Comparison of ENCODE assay signal across 8 mouse cellular contexts in the genomic region with DNA sequence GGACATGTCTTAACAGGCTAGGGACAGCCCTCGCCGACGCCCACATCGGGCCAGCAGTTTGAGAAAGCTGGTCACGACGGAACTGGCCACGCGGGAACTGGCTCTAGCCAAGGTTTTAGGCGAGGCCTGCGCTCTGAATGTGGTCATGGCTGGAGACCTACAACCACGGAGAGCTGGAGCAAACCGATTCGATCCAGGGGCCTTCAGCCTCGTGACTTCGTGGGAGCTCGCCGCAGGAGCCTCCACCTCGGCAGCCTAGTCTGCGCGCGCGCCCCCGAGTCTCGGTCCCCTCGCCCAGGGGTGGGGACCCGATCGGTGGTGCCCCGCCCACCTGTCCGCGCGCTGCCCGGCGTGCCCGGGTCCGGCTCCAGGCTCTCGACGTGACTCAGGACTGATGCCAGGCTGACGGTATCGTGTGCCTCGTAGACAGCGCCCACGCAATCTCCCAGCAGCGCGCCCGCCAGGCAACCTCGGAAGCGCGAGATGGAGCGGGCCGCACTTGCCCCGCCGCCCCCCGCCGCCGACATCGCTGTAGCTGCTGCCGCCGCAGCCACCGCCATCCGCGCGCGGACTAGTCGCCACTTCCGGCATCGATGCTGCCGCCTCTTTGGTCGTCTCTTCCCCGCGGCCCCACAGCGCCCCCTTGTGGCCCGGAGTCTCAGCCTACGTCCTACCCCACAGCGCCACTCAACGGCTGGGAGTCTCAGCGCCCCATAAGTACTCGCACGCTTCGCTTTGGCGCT. TPM values are rescaled to one million over a fixed set of nuclear protein-coding genes. Genes with fewer than 3 reads are reported as not detected.
DNase-seq lines count a peak whose midpoint lies in the region; ATAC-seq and TF ChIP-seq lines count a peak whose summit lies in the region.

A gene (minus strand): TSS at position 593 of the 743 bp plus-strand sequence.

- H3K9me3 ChIP-seq in erythroblast, embryonic 14.5 days (ENCODE audit: control insufficient read depth, low read length), result peaks cover 5% of the 10 kb centered on the region; the same call in 1 of the 2 replicates
- no peaks in the 10 kb centered on the region for H3K9me3 ChIP-seq in heart, embryonic 12.5 days (replicated peaks)
- H3K9me3 ChIP-seq in kidney, postnatal 0 days (replicated peaks; ENCODE audit: low read length), result no peaks in the 10 kb centered on the region
- no peaks in the 10 kb centered on the region for H3K9me3 ChIP-seq in liver, embryonic 11.5 days (ENCODE audit: control insufficient read depth, low read length)
- H3K9me3 ChIP-seq in stomach, embryonic 14.5 days (ENCODE audit: control insufficient read depth, low read depth, low read length), result no peaks in the 10 kb centered on the region

- H3K27ac ChIP-seq in heart, embryonic 12.5 days (ENCODE audit: poor library complexity, severe bottlenecking), result peak within 1 kb of the TSS; percentile 72
- H3K27ac ChIP-seq in kidney, postnatal 0 days, result peak within 1 kb of the TSS; percentile 77
- H3K27ac ChIP-seq in liver, embryonic 11.5 days (ENCODE audit: low read depth, low read length), result peak within 1 kb of the TSS; percentile 79
- peak within 1 kb of the TSS; percentile 59; the same call in 1 of the 2 replicates for H3K27ac ChIP-seq in stomach, embryonic 14.5 days (ENCODE audit: low read length)

- under 1% methylated on average over 79 of the region's 80 CpGs for WGBS in heart, embryonic 12.5 days
- under 1% methylated on average over 78 of the region's 80 CpGs for WGBS in kidney, postnatal 0 days
- 0% methylated on average over 80 of the region's 80 CpGs for WGBS in liver, embryonic 11.5 days
- under 1% methylated on average over 77 of the region's 80 CpGs for WGBS in stomach, embryonic 14.5 days

- peak; percentile 99 for DNase-seq in brain, embryonic 14.5 days (ENCODE audit: low read depth)
- peak; percentile 97 for DNase-seq in kidney, postnatal 0 days (ENCODE audit: low spot score)
- DNase-seq in liver, embryonic 11.5 days (ENCODE audit: low spot score), result peak; percentile 100
- DNase-seq in naive thymus-derived CD4-positive, alpha-beta T cell, adult 2 months (ENCODE audit: low read depth), result peak; percentile 99

- peak within 1 kb of the TSS; percentile 86 for H3K9ac ChIP-seq in heart, embryonic 12.5 days
- H3K9ac ChIP-seq in kidney, postnatal 0 days (ENCODE audit: low read depth, low read length), result peak within 1 kb of the TSS; percentile 79
- H3K9ac ChIP-seq in liver, embryonic 11.5 days (ENCODE audit: low read depth, low read length), result peak within 1 kb of the TSS; percentile 86
- peak within 1 kb of the TSS; percentile 75 for H3K9ac ChIP-seq in stomach, embryonic 14.5 days (replicated peaks; ENCODE audit: low read depth, low read length)

- peaks cover 38% of the 10 kb centered on the region for H3K4me1 ChIP-seq in erythroblast, embryonic 14.5 days (ENCODE audit: control insufficient read depth)
- peaks cover 31% of the 10 kb centered on the region for H3K4me1 ChIP-seq in heart, embryonic 12.5 days (replicated peaks)
- peaks cover 13% of the 10 kb centered on the region; the same call in 1 of the 2 replicates for H3K4me1 ChIP-seq in kidney, postnatal 0 days (replicated peaks; ENCODE audit: insufficient read depth, low read length)
- peaks cover 10% of the 10 kb centered on the region for H3K4me1 ChIP-seq in liver, embryonic 11.5 days (replicated peaks; ENCODE audit: control insufficient read depth, insufficient read depth, low read length)
- H3K4me1 ChIP-seq in stomach, embryonic 14.5 days (ENCODE audit: control insufficient read depth, insufficient read depth, low read length), result peaks cover 16% of the 10 kb centered on the region; the same call in 1 of the 2 replicates

- peak; percentile 95 for TF ChIP-seq POLR2A in brain, embryonic 14.5 days (IDR thresholded peaks at IDR 0.05; ENCODE audit: borderline replicate concordance, extremely low read depth, insufficient read depth, insufficient read length, poor library complexity, severe bottlenecking)

- peaks cover 18% of the 10 kb centered on the region for H3K36me3 ChIP-seq in C2C12 (ENCODE audit: control insufficient read depth, insufficient read depth)
- peaks cover 36% of the 10 kb centered on the region for H3K36me3 ChIP-seq in erythroblast, embryonic 14.5 days (ENCODE audit: control insufficient read depth)
- H3K36me3 ChIP-seq in heart, embryonic 12.5 days, result peaks cover 27% of the 10 kb centered on the region
- peaks cover 19% of the 10 kb centered on the region for H3K36me3 ChIP-seq in kidney, postnatal 0 days (ENCODE audit: insufficient read depth, low read length)
- H3K36me3 ChIP-seq in liver, embryonic 11.5 days (ENCODE audit: control insufficient read depth, insufficient read depth, low read length), result peaks cover 20% of the 10 kb centered on the region
- peaks cover 24% of the 10 kb centered on the region for H3K36me3 ChIP-seq in stomach, embryonic 14.5 days (ENCODE audit: control insufficient read depth, insufficient read depth, low read length)

- H3K4me2 ChIP-seq in heart, embryonic 12.5 days, result peak within 1 kb of the TSS; percentile 96
- peak within 1 kb of the TSS; percentile 84 for H3K4me2 ChIP-seq in kidney, postnatal 0 days (ENCODE audit: low read length)
- H3K4me2 ChIP-seq in liver, embryonic 11.5 days, result peak within 1 kb of the TSS; percentile 66
- peak within 1 kb of the TSS; percentile 84 for H3K4me2 ChIP-seq in stomach, embryonic 14.5 days (replicated peaks; ENCODE audit: low read depth, low read length)

- peak within 1 kb of the TSS; percentile 92 for H3ac ChIP-seq in C2C12 (ENCODE audit: control insufficient read depth, insufficient read length, low read depth)

- peak; percentile 100 for TF ChIP-seq CTCF in C2C12 (IDR thresholded peaks at IDR 0.05; ENCODE audit: control insufficient read depth, insufficient read depth, insufficient read length)
- TF ChIP-seq CTCF in brain, embryonic 14.5 days (IDR thresholded peaks at IDR 0.05; ENCODE audit: borderline replicate concordance, extremely low read depth, insufficient read depth, insufficient read length), result peak; percentile 100
- TF ChIP-seq CTCF in kidney, postnatal 0 days (IDR thresholded peaks at IDR 0.05; ENCODE audit: low read depth), result peak; percentile 100

- peak within 1 kb of the TSS; percentile 59 for H3K4me3 ChIP-seq in C2C12 (ENCODE audit: insufficient read depth, poor library complexity, severe bottlenecking)
- peak within 1 kb of the TSS; percentile 82 for H3K4me3 ChIP-seq in erythroblast, embryonic 14.5 days (replicated peaks)
- H3K4me3 ChIP-seq in heart, embryonic 12.5 days, result peak within 1 kb of the TSS; percentile 82
- peak within 1 kb of the TSS; percentile 85 for H3K4me3 ChIP-seq in kidney, postnatal 0 days (replicated peaks; ENCODE audit: low read depth, low read length)
- peak within 1 kb of the TSS; percentile 86 for H3K4me3 ChIP-seq in liver, embryonic 11.5 days (ENCODE audit: low read depth, low read length)
- peak within 1 kb of the TSS; percentile 70 for H3K4me3 ChIP-seq in stomach, embryonic 14.5 days (ENCODE audit: low read depth, low read length)

- peaks cover 5% of the 10 kb centered on the region for H3K79me3 ChIP-seq in C2C12 (ENCODE audit: low read depth)

- peaks cover 25% of the 10 kb centered on the region for H3K79me2 ChIP-seq in C2C12 (ENCODE audit: control insufficient read depth, insufficient read depth)

- peak; percentile 86 for ATAC-seq in heart, embryonic 12.5 days (ENCODE audit: insufficient number of reproducible peaks, low FRiP score)
- ATAC-seq in kidney, postnatal 0 days (replicated peaks; ENCODE audit: low FRiP score, low read depth), result peak; percentile 78
- peak; percentile 86 for ATAC-seq in liver, embryonic 11.5 days (replicated peaks; ENCODE audit: low FRiP score)
- ATAC-seq in stomach, embryonic 14.5 days (ENCODE audit: insufficient number of reproducible peaks, insufficient read depth, low FRiP score, low read depth), result peak; percentile 83

- H3K27me3 ChIP-seq in C2C12 (ENCODE audit: control insufficient read depth, insufficient read depth, insufficient read length), result no peaks in the 10 kb centered on the region
- peaks cover 14% of the 10 kb centered on the region for H3K27me3 ChIP-seq in erythroblast, embryonic 14.5 days (ENCODE audit: control insufficient read depth)
- H3K27me3 ChIP-seq in heart, embryonic 12.5 days (replicated peaks), result peaks cover 41% of the 10 kb centered on the region
- H3K27me3 ChIP-seq in kidney, postnatal 0 days (ENCODE audit: insufficient read depth, low read length), result no peaks in the 10 kb centered on the region
- peaks cover 19% of the 10 kb centered on the region for H3K27me3 ChIP-seq in liver, embryonic 11.5 days (replicated peaks; ENCODE audit: control insufficient read depth, insufficient read depth, low read length)
- H3K27me3 ChIP-seq in stomach, embryonic 14.5 days (ENCODE audit: control insufficient read depth, insufficient read depth, low read length), result no peaks in the 10 kb centered on the region

TF ChIP-seq in C2C12, 6 proteins besides CTCF, POLR2A, EP300 and RAD21:
- TF ChIP-seq FOSL1 (IDR thresholded peaks at IDR 0.05; ENCODE audit: insufficient read depth, low read length, poor library complexity, severe bottlenecking) (no peak), MAX (IDR thresholded peaks at IDR 0.05) (peak; percentile 45), USF1 (IDR thresholded peaks at IDR 0.05; ENCODE audit: low read depth) (no peak), MYOG (IDR thresholded peaks at IDR 0.05; ENCODE audit: control insufficient read depth, extremely low read depth, insufficient read length) (no peak), MYOD1 (IDR thresholded peaks at IDR 0.05; ENCODE audit: control insufficient read depth, insufficient read length, low read depth) (peak; percentile 3), CEBPB (IDR thresholded peaks at IDR 0.05; ENCODE audit: low read depth) (no peak)

RNA-seq across cellular contexts. Expression of the gene that starts here (rescaled TPM):
- polyA plus RNA-seq in C2C12 (2012; fragmentation: generic; extraction: Trizol), result 46.2 TPM
- polyA plus RNA-seq in brain, embryonic 14.5 days (2012; rRNA removed), result 67.8 and 81.6 TPM in 2 replicates
- 2.0 and 2.1 TPM in 2 replicates for polyA plus RNA-seq in erythroblast, embryonic 14.5 days (2012)
- polyA plus RNA-seq in heart, embryonic 12.5 days (2016; fragmentation: Nextera tagmentation; extraction: Ambion mirVana), result 37.4 and 38.8 TPM in 2 replicates
- 64.5 and 65.2 TPM in 2 replicates for polyA plus RNA-seq in kidney, postnatal 0 days (2015; fragmentation: Nextera tagmentation; extraction: Ambion mirVana)
- 53.5 and 62.2 TPM in 2 replicates for polyA plus RNA-seq in liver, embryonic 11.5 days (2014; fragmentation: Nextera tagmentation; extraction: Ambion mirVana)
- polyA plus RNA-seq in stomach, embryonic 14.5 days (2014; fragmentation: Nextera tagmentation; extraction: Ambion mirVana), result 48.5 and 50.4 TPM in 2 replicates

Comparison
In these comparisons a context has a peak if more than half of its experiments do, and no peak if none do; other contexts are left out.
1. Peak in every context shown above with its lines: DNase-seq, ATAC-seq, H3K4me3 ChIP-seq and H3K27ac ChIP-seq.
2. RNA of the gene that starts here (polyA plus RNA-seq): 67.8 to 81.6 TPM in brain, embryonic 14.5 days, 64.5 to 65.2 TPM in kidney, postnatal 0 days, 53.5 to 62.2 TPM in liver, embryonic 11.5 days, 48.5 to 50.4 TPM in stomach, embryonic 14.5 days, 46.2 TPM in C2C12 (single experiment) and 37.4 to 38.8 TPM in heart, embryonic 12.5 days; 2.0 to 2.1 TPM in erythroblast, embryonic 14.5 days; every median in the first group is over 10 times any median in the second.